Mouse (Mus musculus) splenic B cell, adult 2 months (primary cell): ENCODE measurements around the gene Cmah.
"Not testable (repeated sequence)": the region's sequence is repeated elsewhere in the genome, so short reads cannot be mapped to it uniquely, and the experiment has no call there.

Experiments
- DNase-seq: peaks from one replicate; pipeline ENCODE4 v3.0.0-alpha.2; 2011; ENCODE audit warnings: low read depth, low spot score
- H3K27me3 ChIP-seq: 2 replicates; pipeline ENCODE4 v1.6.1; 2012; ENCODE audit warnings: mild to moderate bottlenecking, low read length, moderate library complexity, mixed read lengths; ENCODE audit not compliant: control insufficient read depth, poor library complexity, insufficient read depth, severe bottlenecking
- H3K36me3 ChIP-seq: 2 replicates; pipeline ENCODE4 v1.6.1; 2012; ENCODE audit warnings: mild to moderate bottlenecking, low read length, moderate library complexity, mixed read lengths; ENCODE audit not compliant: control insufficient read depth, poor library complexity, insufficient read depth, severe bottlenecking

Gene Cmah

DNA sequence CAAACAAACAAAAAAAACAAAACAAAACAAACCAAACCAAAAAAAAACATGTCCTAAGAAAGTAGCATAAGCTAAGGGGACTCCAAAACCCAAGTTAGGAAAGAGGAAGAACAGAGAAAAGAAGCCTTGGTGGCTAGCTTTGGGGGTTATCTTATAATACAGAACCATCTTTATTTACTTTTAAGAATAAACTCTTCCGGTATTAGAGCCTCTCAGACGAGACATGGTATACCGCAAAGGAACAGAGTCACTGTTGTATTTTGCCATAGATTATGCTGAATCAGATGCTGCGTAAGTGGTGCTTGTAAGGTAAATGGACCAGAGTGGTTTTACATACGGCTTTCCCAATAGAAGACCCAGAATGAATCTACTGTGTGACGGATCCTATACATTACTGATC, 53.5 kb downstream of the Cmah start:
- H3K36me3 ChIP-seq = no peaks in the 10 kb centered on the region
- H3K27me3 ChIP-seq = no peaks in the 10 kb centered on the region
- DNase-seq = no peak

- DNase-seq = no peak
- no peaks in the 10 kb centered on the region for H3K36me3 ChIP-seq
- H3K27me3 ChIP-seq = no peaks in the 10 kb centered on the region
Observed at GRCm38 (mm10) chr13:24383885-24384284, 56.7 kb downstream of the Cmah start.

DNA sequence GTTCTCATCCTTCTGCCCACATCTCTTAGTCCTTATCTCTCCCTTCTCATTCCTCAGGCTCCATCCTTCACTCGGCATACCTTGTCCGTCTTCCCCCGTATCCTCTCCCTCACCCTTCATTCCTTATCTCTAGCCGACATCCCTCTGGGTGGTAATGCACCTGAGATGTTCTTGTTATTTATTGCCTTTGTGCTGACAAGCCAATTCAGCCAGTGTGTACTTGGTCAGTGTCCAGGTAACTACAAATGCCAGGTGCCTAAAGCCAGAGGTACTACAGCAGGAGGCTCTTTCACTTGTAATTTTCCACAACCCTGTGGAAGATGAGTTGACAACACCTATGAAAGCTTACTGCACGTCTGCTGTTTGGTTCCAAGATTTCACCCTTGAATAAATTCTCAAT, 64.7 kb downstream of the Cmah start:
- no peaks in the 10 kb centered on the region for H3K36me3 ChIP-seq
- DNase-seq = no peak
- H3K27me3 ChIP-seq = no peaks in the 10 kb centered on the region

DNA sequence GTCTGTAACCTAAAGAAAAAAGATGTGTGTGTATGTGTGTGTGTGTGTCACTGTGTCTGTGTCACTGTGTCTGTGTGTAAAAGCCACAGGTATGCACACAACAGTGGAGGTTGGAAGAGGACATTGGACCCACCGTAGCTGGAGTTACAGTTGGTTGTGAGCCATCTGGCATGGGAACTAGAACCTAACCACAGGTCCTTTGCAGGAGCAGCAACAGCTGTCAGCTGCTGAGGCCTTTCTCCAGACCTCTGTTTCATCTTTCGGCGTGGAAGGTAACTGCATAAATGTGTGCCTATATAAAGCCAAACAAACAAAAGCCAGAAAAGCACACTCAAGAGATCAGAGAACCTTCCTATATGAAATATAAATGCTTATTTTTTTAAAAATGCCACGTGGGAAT, 65.5 kb downstream of the Cmah start:
- DNase-seq = no peak
- H3K36me3 ChIP-seq = no peaks in the 10 kb centered on the region

GRCm38 (mm10) chr13:24393055-24393454, 65.9 kb downstream of the Cmah start:
- H3K27me3 ChIP-seq = no peaks in the 10 kb centered on the region
- no peaks in the 10 kb centered on the region for H3K36me3 ChIP-seq
- DNase-seq = peak; percentile 75

More for the DNA sequence above, 65.5 kb downstream of the Cmah start:
- H3K27me3 ChIP-seq = no peaks in the 10 kb centered on the region

DNA sequence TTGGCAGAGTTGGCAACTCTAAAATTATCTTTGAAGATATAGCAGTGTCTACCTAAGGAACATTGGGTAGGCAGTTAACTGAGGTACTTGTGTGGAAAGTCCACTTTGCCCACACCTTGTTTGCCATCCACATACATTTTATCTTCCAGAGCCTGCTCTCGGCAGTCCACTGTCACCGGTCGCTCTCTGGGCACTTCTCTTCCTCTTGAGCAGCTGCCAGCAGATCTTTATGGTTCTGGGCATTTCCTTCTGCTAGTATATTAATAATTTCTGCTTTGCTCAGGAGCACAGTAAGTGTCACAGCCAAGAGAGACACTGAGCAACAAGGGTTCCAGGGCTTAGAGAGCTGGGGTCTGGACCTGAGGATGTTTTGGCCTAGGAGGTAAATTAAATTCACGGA, 68.6 kb downstream of the Cmah start:
- DNase-seq = no peak
- Histone ChIP-seq H3K27me3 (no peaks in the 10 kb centered on the region), H3K36me3 (no peaks in the 10 kb centered on the region)

- no peaks in the 10 kb centered on the region for H3K36me3 ChIP-seq
- no peaks in the 10 kb centered on the region for H3K27me3 ChIP-seq
- no peak for DNase-seq
Observed at GRCm38 (mm10) chr13:24397181-24397580, 70.0 kb downstream of the Cmah start.

GRCm38 (mm10) chr13:24398488-24398887, 71.3 kb downstream of the Cmah start:
- Histone ChIP-seq H3K36me3 (no peaks in the 10 kb centered on the region), H3K27me3 (no peaks in the 10 kb centered on the region)
- DNase-seq = peak; percentile 83

- DNase-seq = peak; percentile 51
Observed at GRCm38 (mm10) chr13:24401821-24402220, 74.6 kb downstream of the Cmah start.

DNA sequence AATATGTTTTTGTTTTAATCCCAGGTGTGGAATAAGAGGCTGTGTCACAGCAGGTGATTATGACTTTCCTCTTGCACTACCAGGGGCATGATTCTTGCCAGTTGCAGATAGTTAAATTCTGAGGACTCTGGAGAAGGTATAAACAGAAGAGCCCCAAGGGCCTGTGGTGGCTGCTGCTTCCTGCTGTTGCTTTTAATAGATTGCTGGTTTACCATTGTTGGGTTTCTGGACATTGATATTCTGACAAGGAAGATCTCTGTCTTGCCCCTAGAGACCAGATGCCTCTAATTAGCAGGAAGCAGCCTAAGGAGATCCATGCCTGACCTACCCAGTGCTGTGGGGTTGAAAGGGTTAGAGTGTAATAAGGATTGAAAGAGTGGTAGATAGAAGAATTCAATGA, 75.8 kb downstream of the Cmah start:
- no peaks in the 10 kb centered on the region for H3K27me3 ChIP-seq
- peak; percentile 32 for DNase-seq
- H3K36me3 ChIP-seq = no peaks in the 10 kb centered on the region; the same call in 1 of the 2 replicates

More at GRCm38 (mm10) chr13:24401821-24402220, 74.6 kb downstream of the Cmah start:
- not testable (repeated sequence) for H3K36me3 ChIP-seq, H3K27me3 ChIP-seq

GRCm38 (mm10) chr13:24406847-24407246, 79.6 kb downstream of the Cmah start:
- Histone ChIP-seq H3K36me3 (peaks cover 3% of the 10 kb centered on the region; the same call in 1 of the 2 replicates), H3K27me3 (no peaks in the 10 kb centered on the region)
- DNase-seq = peak; percentile 46

DNA sequence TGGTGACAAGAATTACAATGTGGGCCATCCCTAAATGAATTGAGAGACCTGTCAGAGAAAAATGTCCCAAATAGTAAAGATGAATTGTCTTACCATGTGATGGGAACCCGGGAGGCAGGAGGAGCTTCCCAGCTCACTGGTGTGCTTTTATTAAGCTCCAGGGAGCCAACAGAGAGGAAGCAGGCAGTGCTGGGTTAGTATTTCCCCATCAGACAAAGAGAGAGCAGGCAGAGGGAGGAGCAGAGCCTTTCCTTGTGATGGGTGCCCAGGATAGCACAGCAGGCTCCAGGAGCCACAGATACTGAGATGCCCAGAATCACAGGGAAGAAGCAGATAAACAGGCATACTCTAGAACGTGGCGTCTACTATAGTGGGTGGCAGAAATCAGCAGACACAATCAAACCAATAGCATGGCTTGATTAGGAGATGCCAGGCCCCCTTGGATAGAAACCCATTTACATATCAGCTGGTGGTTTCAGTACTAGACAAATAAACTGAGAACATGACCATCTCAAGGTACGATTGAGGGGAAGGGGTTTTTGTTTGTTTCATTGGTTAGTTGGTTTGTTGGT, 87.5 kb downstream of the Cmah start:
- peak; percentile 74 for DNase-seq
- H3K27me3 ChIP-seq = no peaks in the 10 kb centered on the region
- peaks cover 9% of the 10 kb centered on the region for H3K36me3 ChIP-seq

GRCm38 (mm10) chr13:24415506-24416206, 88.5 kb downstream of the Cmah start:
- peak; percentile 90 for DNase-seq
- H3K27me3 ChIP-seq = no peaks in the 10 kb centered on the region
- peaks cover 10% of the 10 kb centered on the region for H3K36me3 ChIP-seq

DNA sequence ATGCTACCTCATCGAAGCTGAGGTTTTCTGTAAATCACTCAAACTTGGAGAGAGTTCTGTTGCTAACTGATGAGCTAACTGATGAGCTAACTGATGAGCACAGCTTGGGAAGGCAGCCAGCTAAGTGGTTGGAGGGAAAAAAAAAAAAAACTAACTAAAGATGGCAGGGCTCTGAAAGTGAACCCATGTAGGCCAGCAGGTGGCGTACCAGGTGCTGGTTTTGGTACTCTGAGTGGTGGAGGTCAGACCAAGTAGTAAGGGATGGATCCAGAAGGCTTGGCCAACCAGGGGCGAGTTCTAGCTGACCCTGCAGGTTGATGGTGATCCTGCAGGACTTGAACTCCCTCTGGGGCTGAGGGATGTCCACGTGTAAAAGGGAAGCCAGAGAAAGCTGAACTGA, 89.2 kb downstream of the Cmah start:
- H3K36me3 ChIP-seq = peaks cover 13% of the 10 kb centered on the region
- peak; percentile 86 for DNase-seq
- no peaks in the 10 kb centered on the region for H3K27me3 ChIP-seq

DNA sequence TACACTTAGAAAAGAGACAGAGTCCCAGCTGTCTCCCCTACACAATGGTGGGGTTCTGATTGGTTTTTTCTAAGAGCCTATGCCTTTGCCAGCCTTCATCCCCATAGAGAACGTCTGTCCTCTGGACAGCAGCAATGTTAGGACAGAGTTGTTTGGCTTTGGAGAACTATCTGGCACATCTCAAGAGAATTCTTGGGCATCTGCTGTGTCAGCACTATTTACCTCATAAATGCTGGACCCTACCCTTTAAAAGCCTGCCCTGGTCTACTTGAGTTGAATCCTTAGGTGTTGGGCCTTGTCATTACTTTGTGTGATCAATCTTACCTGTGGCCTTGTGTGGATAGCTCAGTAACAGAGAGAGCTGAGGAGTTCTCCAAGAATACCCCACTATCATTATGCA, 90.8 kb downstream of the Cmah start:
- no peaks in the 10 kb centered on the region for H3K27me3 ChIP-seq
- peaks cover 13% of the 10 kb centered on the region for H3K36me3 ChIP-seq
- DNase-seq = no peak

GRCm38 (mm10) chr13:24418814-24419213, 91.6 kb downstream of the Cmah start:
- H3K36me3 ChIP-seq = peaks cover 15% of the 10 kb centered on the region
- no peaks in the 10 kb centered on the region for H3K27me3 ChIP-seq
- no peak for DNase-seq
